Mouse (Mus musculus) G1E (cell line): ENCODE data around the gene Rrp15.

Experiments
- CTCF ChIP-seq: IDR thresholded peaks from 2 replicates; pipeline ENCODE4 v1.5.1; 2012; ENCODE audit warnings: low read depth, low read length, inconsistent platforms, mixed read lengths
- GATA1 ChIP-seq: IDR thresholded peaks from 2 replicates; pipeline ENCODE4 v1.6.1; 2012; ENCODE audit warnings: borderline replicate concordance, low read length, inconsistent platforms, mixed read lengths
- POLR2AphosphoS5 ChIP-seq: IDR thresholded peaks from 2 replicates; pipeline ENCODE4 v1.6.1; 2012; ENCODE audit warnings: low read depth, low read length, inconsistent platforms; ENCODE audit not compliant: insufficient replicate concordance

DNA sequence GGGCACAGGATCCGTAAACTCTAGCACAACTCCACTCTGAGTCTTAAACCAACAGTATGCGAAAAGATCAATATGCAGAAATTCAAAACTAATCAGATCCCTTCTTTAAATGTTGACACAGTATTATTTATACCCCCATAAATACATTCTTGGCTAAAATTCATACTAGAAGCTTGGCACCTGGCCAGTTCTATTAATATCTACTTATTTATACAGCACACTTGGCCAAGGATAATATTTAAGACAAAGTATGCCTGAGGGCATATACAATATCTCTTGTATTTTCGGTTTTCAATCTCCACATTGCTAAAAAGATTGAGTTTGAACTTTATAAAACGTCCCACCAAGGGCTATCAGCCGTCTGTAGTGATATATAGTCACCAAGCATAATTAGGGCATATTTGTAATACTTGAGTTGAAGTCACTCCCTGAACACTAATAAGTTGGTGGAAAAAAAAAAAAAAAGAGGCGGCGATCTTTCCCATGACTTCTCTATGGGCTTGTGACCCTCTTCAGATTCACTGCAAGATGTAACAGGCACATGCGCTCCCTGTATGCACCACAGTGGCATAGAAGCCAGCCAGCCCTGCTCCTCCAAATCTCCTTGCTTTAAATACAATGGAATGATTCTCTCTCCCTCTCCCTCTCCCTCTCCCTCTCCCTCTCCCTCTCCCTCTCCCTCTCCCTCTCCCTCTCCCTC lies 47.8 kb downstream of the Rrp15 start:
- TF ChIP-seq CTCF: no peak
- TF ChIP-seq GATA1: no peak
- no peak for TF ChIP-seq POLR2AphosphoS5
